Mouse (Mus musculus) embryonic fibroblast, embryonic 13.5 days (primary cell): ENCODE results near the gene Hand2.

Experiments used
- CTCF ChIP-seq: IDR thresholded peaks from 2 replicates; pipeline ENCODE4 v1.5.1; 2011; ENCODE audit warnings: mild to moderate bottlenecking, control low read depth, low read length, moderate library complexity, borderline replicate concordance; ENCODE audit not compliant: insufficient read depth
- POLR2A ChIP-seq: IDR thresholded peaks from 2 replicates; pipeline ENCODE4 v1.6.1; 2011; ENCODE audit warnings: low read depth, mild to moderate bottlenecking, control low read depth, low read length, moderate library complexity

- TF ChIP-seq POLR2A: no peak
- TF ChIP-seq CTCF: no peak
Measured at GRCm38 (mm10) chr8:57313583-57313982, 7.2 kb upstream of the Hand2 start.
